Mouse (Mus musculus): ENCODE measurements at regions not wholly inside any gene's neighbourhood (a gene's known extent, or its start where the extent isn't known, plus 50 kb on each side); places are given as distances from the start of the nearest gene placed in this dataset.

DNA sequence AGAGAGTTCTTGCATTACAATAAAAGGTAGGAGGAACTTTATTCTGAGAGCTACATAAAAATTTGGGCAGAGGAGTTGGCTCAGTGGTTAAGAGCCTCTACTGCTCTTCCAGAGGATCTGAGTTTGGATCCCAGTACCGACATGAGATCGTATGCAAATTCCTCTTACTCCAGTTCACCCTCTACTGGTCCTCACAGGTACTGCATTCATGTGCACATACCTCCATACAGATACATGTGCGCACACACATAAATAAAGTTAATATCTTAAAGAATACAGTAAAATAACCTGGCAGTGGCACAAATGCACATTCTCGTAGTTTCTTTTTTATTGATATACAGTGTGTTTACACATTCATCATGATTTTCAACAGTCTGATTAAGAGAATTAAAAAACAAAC is 232.4 kb downstream of the Vps13c start:
- TF ChIP-seq CTCF (IDR thresholded peaks at IDR 0.05; ENCODE audit: extremely low read depth, insufficient read length, insufficient replicate concordance, low read depth, low read length) (no peak), POLR2A (IDR thresholded peaks at IDR 0.05; ENCODE audit: low read depth, low read length) (no peak)

Measured in small intestine, adult 2 months (tissue).